Mouse (Mus musculus): ENCODE measurements around the gene Jade1. TPM values are rescaled to one million over a fixed set of nuclear protein-coding genes. Genes with fewer than 3 reads are reported as not detected.

Jade1 gene
- polyA plus RNA-seq, 1 experiment from 2014 or later: 19.6 TPM

DNA sequence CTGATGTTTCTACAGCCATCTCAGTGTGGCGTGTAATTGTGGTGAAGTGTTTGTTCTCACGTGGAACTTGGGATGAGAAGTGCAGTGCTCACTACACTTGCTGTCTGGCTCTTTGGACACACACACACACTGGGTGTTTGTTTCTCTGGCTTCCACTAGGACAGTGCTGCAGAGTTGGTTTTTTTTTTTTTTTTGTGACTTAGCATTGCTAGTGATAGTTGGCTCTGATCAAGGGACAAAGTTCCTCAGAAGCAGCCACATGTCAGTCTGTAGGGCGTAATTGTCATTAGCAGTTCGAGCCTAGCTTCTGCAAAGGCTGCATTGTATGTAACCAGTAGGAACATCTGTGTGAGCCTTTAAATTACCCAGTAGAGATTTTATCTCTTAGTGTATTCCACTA, 16.6 kb downstream of the Jade1 start:
- peaks cover 90% of the 10 kb centered on the region for H3K4me1 ChIP-seq
- no peaks in the 10 kb centered on the region for H3K36me3 ChIP-seq (replicated peaks)
- no peak for DNase-seq (ENCODE audit: extremely low spot score, low spot score)
- H3K27ac ChIP-seq: no peak overlapping the region
- H3K4me3 ChIP-seq: no peak overlapping the region
- H3K9me3 ChIP-seq: no peaks in the 10 kb centered on the region
- H3K27me3 ChIP-seq (ENCODE audit: poor library complexity, severe bottlenecking): no peaks in the 10 kb centered on the region
- WGBS: 86% methylated on average over 4 of the region's 4 CpGs

DNA sequence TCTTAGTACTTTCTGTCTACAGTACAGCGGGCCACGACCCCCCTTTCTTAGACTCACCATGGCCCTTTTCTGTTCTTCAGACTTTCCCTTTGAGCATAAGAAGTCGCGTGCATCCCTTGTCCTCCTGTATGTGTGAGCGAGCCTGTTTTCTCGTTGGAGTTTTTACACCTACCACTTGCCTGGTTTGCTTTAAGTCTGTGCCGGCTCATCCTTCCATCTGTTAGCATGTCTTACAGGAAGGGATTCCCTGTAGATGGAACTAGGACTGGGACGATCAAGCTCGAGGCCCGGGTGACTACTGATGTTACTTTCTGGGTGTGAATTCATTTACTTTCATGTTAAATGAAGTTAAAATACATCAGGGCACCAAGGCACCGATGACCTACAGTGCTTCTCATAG, 17.4 kb downstream of the Jade1 start:
- Histone ChIP-seq H3K4me3 (no peak overlapping the region), H3K4me1 (peaks cover 86% of the 10 kb centered on the region), H3K27me3 (ENCODE audit: poor library complexity, severe bottlenecking) (no peaks in the 10 kb centered on the region), H3K36me3 (replicated peaks) (no peaks in the 10 kb centered on the region), H3K9me3 (no peaks in the 10 kb centered on the region), H3K27ac (no peak overlapping the region)
- DNase-seq (ENCODE audit: extremely low spot score, low spot score): no peak
- WGBS: 90% methylated on average over 11 of the region's 11 CpGs

DNA sequence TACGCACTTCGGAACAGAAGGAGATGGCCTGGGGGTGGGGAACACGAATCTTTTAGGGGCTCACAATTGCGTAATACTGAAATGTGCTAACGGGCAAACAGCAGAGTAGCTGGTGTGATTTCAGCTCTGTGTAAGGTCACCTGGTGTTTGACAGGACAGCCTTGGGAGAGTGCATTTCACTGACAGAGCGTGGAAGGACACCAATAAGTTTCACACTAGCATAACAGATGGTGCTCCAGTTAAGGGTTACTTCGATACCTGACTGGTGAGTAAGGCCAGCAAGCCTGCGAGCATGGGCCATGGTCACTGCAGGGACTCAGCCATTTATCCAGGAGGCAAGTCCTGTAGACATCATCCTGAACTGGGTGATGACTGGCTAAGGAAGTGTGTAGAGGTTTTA, 18.7 kb downstream of the Jade1 start:
- DNase-seq (ENCODE audit: extremely low spot score, low spot score): no peak
- WGBS: 81% methylated on average over 8 of the region's 8 CpGs
- H3K36me3 ChIP-seq (replicated peaks): no peaks in the 10 kb centered on the region
- no peaks in the 10 kb centered on the region for H3K27me3 ChIP-seq (ENCODE audit: poor library complexity, severe bottlenecking)
- H3K4me3 ChIP-seq: no peak overlapping the region
- no peak overlapping the region for H3K27ac ChIP-seq
- H3K4me1 ChIP-seq: peaks cover 86% of the 10 kb centered on the region
- H3K9me3 ChIP-seq: no peaks in the 10 kb centered on the region

DNA sequence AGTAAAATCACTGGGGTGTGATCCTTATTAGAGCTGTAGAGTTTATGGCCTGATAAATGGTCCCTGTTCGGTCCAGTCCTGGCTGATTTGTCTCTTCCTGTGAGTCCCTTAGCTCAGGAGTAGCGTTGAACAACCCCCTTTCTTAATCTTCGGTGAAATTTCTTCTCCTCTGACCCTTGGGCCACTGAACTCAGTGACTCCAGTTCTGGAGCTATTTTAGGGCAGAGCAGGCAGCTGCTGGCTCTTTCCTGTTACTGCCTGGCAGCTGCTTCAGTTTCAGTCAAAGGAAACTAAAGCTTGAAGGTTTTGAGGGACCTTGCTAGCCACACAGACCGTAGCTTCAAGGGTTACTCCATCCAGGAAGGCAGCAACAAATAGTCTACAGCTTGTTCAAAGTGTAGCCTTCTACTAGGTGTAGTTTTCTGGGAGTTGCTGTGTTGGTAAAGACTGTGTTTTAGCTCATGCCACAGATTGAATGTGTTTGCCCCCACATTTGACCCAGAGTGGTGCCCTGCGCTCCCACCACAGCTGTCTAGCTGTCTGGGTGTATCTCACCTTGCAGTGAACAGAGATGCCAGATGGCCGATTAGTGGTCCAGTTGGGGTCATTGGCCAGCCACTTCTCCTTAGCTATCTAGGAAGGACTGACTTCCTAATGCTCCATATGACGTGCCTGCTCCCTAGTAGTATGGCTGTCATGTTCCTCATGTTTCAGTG, 19.3 kb downstream of the Jade1 start:
- no peak for DNase-seq (ENCODE audit: extremely low spot score, low spot score)
- no peak overlapping the region for H3K4me3 ChIP-seq
- H3K27ac ChIP-seq: peak overlapping the region; percentile 13; the same call in 1 of the 2 replicates
- H3K9me3 ChIP-seq: no peaks in the 10 kb centered on the region
- peaks cover 86% of the 10 kb centered on the region for H3K4me1 ChIP-seq
- H3K36me3 ChIP-seq (replicated peaks): no peaks in the 10 kb centered on the region
- H3K27me3 ChIP-seq (ENCODE audit: poor library complexity, severe bottlenecking): no peaks in the 10 kb centered on the region
- 73% methylated on average over 7 of the region's 7 CpGs for WGBS

DNA sequence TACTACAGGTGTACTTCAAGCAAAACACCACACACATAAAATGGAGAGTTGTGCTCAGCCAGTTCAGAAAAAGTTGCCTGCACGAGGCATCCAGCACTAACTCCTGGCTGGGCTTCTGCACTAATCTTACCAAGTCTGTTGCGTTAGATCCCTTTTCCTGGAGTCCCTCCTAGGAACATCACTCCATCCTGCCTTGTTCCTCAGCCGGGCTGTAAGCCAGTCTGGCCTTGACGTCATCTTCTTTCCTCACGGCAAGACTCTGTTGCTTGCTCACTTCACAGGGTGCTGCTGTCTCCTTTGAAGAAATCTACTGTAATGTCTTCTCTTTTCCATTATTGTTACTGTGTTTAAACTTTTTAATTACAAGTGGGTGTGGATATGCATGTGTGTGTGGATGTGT, 20.4 kb downstream of the Jade1 start:
- no peak overlapping the region for H3K4me3 ChIP-seq
- H3K27me3 ChIP-seq (ENCODE audit: poor library complexity, severe bottlenecking): no peaks in the 10 kb centered on the region
- peaks cover 86% of the 10 kb centered on the region for H3K4me1 ChIP-seq
- H3K27ac ChIP-seq: no peak overlapping the region
- H3K36me3 ChIP-seq (replicated peaks): no peaks in the 10 kb centered on the region
- no peak for DNase-seq (ENCODE audit: extremely low spot score, low spot score)
- no peaks in the 10 kb centered on the region for H3K9me3 ChIP-seq
- 85% methylated on average over 5 of the region's 5 CpGs for WGBS

DNA sequence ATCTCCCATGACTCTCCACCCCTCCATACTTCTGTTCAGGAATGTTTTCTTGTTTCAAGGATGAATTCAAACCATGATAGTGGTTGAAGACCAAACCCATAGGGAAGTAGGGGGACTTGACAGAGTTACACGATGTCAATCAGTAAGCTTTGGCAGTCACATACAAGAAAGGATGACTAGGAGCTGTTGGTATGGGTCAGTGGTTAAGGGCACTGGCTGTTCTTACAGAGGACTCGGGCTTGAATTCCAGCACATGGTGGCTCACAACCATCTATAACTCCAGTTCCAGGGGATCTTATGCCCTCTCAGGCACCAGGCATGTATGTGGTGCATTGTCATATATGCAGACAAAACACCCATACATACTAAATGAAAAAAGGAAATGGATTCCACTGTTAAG, 21.7 kb downstream of the Jade1 start:
- no peak overlapping the region for H3K4me3 ChIP-seq
- H3K36me3 ChIP-seq (replicated peaks): peaks cover 12% of the 10 kb centered on the region
- H3K4me1 ChIP-seq: peaks cover 85% of the 10 kb centered on the region
- WGBS: 83% methylated on average over 2 of the region's 2 CpGs
- no peak for DNase-seq (ENCODE audit: extremely low spot score, low spot score)
- H3K9me3 ChIP-seq: no peaks in the 10 kb centered on the region
- H3K27me3 ChIP-seq (ENCODE audit: poor library complexity, severe bottlenecking): no peaks in the 10 kb centered on the region
- no peak overlapping the region for H3K27ac ChIP-seq

DNA sequence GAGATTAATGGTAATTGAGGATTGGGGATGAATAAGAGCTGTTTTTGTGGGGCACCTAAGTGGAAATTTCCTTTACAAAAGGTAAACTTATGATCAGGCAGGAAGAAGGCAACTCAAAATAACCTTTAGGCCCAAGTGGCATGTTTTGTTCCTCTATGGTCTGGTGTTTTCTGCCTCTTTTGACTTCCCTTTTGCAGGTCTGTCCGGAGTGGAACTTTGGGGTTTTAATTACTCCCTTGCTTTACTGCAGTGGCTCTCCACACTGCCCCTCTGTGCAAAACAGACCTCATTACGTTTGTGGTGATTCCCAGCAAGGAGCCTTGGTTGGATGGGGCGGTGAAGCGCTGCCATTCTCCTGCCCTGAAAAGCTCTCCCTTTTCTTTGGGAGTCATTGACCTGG, 24.3 kb downstream of the Jade1 start:
- Histone ChIP-seq H3K27me3 (ENCODE audit: poor library complexity, severe bottlenecking) (no peaks in the 10 kb centered on the region), H3K27ac (no peak overlapping the region), H3K4me3 (no peak overlapping the region), H3K4me1 (peaks cover 59% of the 10 kb centered on the region), H3K9me3 (no peaks in the 10 kb centered on the region), H3K36me3 (replicated peaks) (peaks cover 36% of the 10 kb centered on the region)
- DNase-seq (ENCODE audit: extremely low spot score, low spot score): no peak
- WGBS: 20% methylated on average over 4 of the region's 4 CpGs

DNA sequence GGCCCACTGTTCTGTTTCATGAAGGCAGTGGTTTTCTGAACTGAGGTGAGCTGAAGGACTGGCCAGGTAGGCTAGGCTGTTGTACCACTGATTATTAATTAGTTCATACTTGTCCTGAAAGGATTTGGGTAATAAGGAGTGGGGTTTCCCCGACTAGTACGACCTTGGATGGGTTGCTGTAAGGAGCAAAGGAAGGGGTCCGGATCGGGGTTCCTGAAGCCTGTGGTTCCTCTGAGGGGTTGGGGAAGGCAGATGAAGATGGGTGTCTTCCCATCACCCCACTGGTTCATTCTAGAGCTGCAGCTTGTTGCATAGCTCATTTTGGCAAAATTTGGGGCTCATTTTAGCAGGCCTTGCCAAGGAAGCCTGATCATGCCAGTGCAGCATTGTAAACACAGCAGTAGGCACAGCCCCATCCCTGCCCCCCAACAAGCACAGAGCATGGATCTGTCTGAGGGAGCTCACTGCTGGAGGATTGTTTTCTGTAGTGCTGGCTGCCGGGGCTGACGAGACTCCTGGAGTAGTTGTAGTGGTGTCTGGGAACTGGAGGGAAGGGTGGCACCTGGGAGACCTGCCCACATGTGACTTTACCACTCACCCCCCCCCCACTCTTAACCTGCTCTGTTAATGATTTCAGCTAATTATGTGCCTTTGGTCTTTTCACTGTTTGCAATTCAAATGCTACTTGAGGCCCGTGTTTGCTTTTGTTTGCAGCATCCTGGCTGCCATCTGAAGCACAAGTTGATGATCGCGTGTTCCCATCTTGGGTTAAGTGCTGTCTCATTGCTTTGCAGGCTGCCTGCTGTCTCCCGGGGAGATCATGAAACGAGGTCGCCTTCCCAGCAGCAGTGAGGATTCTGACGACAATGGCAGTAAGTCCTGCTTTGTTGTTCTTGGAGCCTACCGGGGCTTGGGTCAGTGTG, 25.1 kb downstream of the Jade1 start:
- no peak for DNase-seq (ENCODE audit: extremely low spot score, low spot score)
- no peaks in the 10 kb centered on the region for H3K9me3 ChIP-seq
- WGBS: 45% methylated on average over 14 of the region's 14 CpGs

DNA sequence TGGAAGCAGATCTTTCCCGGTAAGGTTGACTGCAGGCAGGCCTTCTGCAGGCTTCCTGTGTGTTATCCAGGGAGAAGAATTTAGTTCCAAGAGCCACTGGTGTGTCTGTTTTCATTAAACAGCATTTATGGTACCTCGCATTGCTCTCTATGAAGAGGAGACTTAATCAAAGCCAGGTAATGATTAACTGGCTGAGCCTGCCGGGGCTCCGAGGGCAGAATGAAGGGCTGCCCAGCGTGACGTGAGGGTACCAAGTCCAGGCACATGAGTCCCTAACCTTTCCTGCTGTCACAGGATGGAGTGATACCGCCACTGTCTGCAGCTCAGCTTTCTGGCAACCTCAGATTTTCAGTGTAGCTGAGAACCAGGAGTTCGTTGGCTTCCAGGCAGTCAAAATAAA, 25.9 kb downstream of the Jade1 start:
- no peak overlapping the region for H3K4me3 ChIP-seq
- 62% methylated on average over 8 of the region's 8 CpGs for WGBS

More for the DNA sequence above, 25.1 kb downstream of the Jade1 start:
- Histone ChIP-seq H3K27ac (0 out of 2 replicates have a peak overlapping the region, but pooled peaks have one; percentile 22), H3K36me3 (replicated peaks) (peaks cover 42% of the 10 kb centered on the region), H3K4me1 (peaks cover 52% of the 10 kb centered on the region), H3K27me3 (ENCODE audit: poor library complexity, severe bottlenecking) (no peaks in the 10 kb centered on the region), H3K4me3 (no peak overlapping the region)

DNA sequence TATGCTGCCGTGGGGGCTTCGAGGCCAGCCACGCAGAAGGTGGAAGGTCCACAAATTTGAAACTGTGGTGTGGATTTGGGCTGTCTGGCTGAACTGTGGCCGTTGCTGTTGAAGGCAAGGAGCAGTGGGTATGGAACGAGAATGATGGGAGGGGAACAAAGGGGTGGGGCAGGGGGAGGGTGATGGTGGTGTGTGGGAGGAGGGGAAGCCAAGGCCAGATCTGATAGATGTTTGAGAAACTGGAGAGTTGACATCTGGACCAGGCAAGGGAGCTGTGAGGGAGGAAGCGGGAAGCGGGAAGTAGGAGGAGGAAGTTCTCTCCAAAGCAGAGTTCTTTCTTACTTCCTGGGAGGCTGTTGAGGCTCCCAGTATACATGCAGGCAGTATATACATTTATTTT, 26.7 kb downstream of the Jade1 start:
- no peak overlapping the region for H3K4me3 ChIP-seq
- no peak overlapping the region for H3K27ac ChIP-seq
- no peaks in the 10 kb centered on the region for H3K9me3 ChIP-seq
- no peak for DNase-seq (ENCODE audit: extremely low spot score, low spot score)
- H3K36me3 ChIP-seq (replicated peaks): peaks cover 43% of the 10 kb centered on the region
- peaks cover 45% of the 10 kb centered on the region for H3K4me1 ChIP-seq
- H3K27me3 ChIP-seq (ENCODE audit: poor library complexity, severe bottlenecking): no peaks in the 10 kb centered on the region
- WGBS: 86% methylated on average over 7 of the region's 7 CpGs

More for the DNA sequence above, 25.9 kb downstream of the Jade1 start:
- Histone ChIP-seq H3K27ac (no peak overlapping the region), H3K36me3 (replicated peaks) (peaks cover 43% of the 10 kb centered on the region), H3K9me3 (no peaks in the 10 kb centered on the region), H3K27me3 (ENCODE audit: poor library complexity, severe bottlenecking) (no peaks in the 10 kb centered on the region), H3K4me1 (peaks cover 48% of the 10 kb centered on the region)
- DNase-seq (ENCODE audit: extremely low spot score, low spot score): no peak

DNA sequence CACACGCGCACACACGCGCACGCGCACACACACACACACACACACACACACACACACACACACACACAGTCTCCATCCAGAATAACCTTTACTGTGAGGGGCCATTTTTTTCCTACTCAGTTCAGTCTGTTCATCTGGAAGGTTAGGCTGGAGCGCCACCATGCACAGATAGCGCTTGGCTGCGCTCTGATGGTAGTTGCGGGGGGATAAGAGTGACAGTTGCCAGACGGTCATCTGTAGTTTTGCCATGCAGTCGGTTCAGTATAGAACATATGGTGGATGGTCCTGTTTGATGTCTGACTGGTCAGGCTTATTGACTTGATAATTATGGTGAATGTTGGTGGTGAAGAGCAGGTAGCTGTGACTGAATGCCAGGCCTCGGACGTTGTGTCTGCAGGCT, 27.6 kb downstream of the Jade1 start:
- 96% methylated on average over 14 of the region's 14 CpGs for WGBS
- no peak for DNase-seq (ENCODE audit: extremely low spot score, low spot score)

DNA sequence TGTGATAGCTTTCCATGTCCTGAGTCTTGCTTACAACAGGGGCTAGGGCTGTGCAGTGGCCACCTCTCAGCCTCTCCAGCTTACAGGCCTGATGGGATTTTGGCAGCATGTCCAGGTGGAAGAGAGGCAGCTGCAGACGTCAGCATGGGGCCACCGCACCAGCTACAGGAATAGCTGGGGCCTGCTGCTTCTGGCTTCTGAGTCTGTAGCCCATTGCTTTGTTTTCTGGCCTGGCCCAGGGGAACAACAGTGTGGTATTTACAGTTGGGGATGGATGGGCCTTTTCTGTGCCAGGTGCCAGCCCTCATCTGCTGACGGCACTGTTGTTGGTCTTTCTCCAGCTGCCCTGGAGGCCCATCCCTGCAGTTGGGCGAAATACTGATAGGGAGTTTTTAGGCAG, 28.1 kb downstream of the Jade1 start:
- no peak for DNase-seq (ENCODE audit: extremely low spot score, low spot score)
- Histone ChIP-seq H3K36me3 (replicated peaks) (peaks cover 45% of the 10 kb centered on the region), H3K4me1 (peaks cover 38% of the 10 kb centered on the region), H3K9me3 (no peaks in the 10 kb centered on the region), H3K27me3 (ENCODE audit: poor library complexity, severe bottlenecking) (no peaks in the 10 kb centered on the region), H3K4me3 (no peak overlapping the region), H3K27ac (no peak overlapping the region)
- 87% methylated on average over 4 of the region's 4 CpGs for WGBS

More for the DNA sequence above, 27.6 kb downstream of the Jade1 start:
- peaks cover 43% of the 10 kb centered on the region for H3K4me1 ChIP-seq
- H3K27me3 ChIP-seq (ENCODE audit: poor library complexity, severe bottlenecking): no peaks in the 10 kb centered on the region
- no peaks in the 10 kb centered on the region for H3K9me3 ChIP-seq
- H3K36me3 ChIP-seq (replicated peaks): peaks cover 43% of the 10 kb centered on the region
- no peak overlapping the region for H3K4me3 ChIP-seq
- no peak overlapping the region for H3K27ac ChIP-seq

DNA sequence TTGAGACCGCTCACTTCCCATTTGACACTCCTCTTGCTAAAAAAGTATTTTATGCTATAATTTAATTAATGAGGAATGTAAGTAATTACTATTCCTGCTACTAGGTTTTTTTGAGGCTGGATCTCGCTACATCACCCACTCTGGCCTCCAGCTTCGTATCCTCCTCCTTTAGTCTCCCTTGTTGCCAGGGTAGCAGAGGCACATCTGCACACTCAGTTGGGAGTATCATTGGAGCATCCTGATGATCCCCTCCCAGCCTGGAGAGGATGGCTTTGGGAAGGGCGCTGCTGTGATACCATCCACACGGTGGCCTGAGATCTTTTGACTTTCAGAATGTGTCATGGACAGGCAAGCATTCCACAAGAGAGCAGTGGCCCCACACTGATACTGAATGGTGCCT, 30.0 kb downstream of the Jade1 start:
- Histone ChIP-seq H3K4me1 (peaks cover 19% of the 10 kb centered on the region), H3K9me3 (no peaks in the 10 kb centered on the region), H3K27ac (no peak overlapping the region), H3K36me3 (replicated peaks) (peaks cover 64% of the 10 kb centered on the region), H3K4me3 (no peak overlapping the region), H3K27me3 (ENCODE audit: poor library complexity, severe bottlenecking) (no peaks in the 10 kb centered on the region)
- 85% methylated on average over 5 of the region's 5 CpGs for WGBS
- no peak for DNase-seq (ENCODE audit: extremely low spot score, low spot score)

All from forebrain, embryonic 10.5 days (tissue).